Mouse (Mus musculus): ENCODE data around the gene Rasip1.

The Rasip1 gene

DNA sequence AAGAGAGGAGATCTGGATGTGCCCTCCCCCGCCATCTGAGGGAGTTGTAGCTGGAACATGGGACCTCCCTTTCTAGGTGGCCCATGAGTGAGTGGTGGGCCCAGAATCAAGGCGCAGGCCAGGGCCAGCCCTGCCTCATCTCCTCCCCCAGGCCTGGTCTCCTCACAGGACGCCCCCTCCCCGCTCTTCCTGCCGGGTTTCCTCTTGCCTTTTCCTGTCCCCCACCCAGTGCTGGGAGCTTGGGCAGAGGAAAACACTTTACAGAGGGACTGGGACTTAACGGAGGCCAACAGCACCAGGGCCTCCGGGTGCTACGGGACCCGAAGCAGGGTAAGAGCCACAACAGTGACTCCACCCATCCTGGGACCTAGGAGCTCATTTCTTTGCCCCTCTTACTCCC is at the start of gene Rasip1:
Gene Rasip1, plus strand, starts transcription at position 228 of the 400 bp plus-strand sequence.
- no peak for DNase-seq (ENCODE audit: low read depth, low spot score)

DNA sequence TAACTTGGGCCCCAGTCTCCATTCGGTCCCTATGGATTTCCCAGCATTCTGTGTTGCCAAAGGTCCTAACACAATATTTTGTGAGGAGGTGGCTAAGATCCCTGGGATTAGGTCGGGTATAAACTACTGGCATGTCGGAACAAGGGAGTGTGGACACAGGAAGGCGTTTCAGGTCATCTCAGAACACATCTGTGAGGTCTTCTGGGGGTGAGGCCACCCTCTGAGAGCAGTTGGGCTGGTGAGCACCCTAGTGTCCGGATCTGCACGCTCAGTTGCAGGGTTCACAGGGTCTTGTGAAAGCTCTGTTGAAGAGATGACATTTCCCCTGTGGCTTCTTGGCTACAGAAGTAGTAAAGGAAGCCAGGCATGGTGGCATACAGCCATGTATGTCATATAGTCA is 41.4 kb upstream of the Rasip1 start:
- no peak for DNase-seq (ENCODE audit: low read depth, low spot score)

DNA sequence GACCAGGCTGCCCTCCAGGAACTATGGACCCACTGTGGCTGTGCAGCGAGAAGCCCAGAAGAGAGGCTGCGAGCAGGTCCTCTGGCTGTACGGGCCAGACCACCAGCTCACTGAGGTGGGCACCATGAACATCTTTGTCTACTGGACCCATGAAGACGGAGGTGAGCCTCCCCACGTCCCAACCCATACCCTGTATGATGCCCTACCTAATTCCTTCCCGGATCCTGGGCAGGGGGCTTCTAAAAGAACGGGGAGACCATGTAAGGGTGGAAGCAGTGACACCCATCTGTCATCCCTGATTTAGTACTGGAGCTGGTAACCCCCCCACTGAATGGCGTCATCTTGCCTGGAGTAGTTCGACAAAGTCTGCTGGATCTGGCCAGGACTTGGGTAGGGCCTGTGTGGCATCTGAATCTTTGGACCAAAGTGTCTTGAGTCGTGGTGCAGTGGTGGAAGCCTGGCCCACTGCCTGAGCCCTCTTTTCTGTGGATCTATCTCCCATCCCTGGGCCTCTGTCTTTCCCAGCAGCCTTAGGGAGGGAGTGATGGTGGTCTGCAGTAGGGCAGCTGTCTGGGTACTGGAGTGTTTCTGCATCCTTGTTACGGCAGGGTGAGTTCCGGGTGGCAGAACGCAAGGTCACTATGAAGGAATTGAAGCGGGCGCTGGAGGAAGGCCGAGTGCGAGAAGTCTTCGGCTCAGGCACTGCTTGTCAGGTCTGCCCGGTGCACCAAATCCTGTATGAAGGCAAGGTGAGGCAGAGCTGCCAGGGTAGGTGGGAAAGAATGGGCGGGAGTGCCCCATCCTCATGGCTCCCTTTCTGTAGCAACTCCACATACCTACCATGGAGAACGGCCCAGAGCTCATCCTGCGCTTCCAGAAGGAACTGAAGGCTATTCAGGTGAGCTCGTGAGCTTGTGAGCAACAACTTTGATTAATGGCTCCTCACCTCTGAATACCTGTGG is 39.4 kb upstream of the Rasip1 start:
- DNase-seq (ENCODE audit: low read depth, low spot score) = no peak

DNA sequence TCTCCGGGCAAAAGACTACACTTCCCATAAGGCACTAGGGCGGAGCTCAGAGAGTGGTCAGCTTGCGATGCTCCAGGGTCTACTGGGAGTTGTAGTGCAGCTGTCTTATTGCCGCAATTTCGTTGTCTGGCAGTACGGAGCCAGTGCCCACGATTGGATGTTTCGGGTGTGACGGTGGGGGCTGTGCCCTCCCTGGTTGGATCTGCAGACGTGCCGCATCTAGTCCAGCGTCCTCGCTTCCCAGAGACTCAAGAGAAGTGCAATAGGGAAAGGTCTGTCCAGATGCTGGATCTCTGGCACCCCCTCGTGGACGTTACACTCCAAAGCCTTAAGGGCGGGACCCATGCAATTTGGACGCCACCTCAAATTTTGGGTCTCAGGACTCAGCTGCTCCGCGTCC is 38.1 kb upstream of the Rasip1 start:
- peak; percentile 96 for DNase-seq (ENCODE audit: low read depth, low spot score)

DNA sequence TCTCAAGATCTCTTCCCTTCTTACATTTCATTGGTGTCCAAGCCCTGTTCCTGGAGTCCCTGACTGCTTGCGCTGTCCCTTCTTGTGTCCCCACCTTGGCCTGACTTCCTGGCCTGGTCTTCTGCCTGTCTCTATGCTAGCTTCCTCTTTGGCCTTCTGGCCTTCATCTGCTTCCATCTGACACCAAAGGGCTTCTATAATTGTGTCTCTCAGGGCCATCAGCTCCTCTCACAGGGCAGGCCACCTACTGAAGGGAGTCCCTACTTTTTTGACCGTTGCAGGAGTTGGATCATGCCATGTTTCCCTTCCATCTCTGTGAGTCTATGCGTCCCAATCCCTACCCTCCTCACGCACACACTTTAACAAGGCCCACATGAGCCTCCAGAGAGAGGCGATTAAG is 37.4 kb upstream of the Rasip1 start:
- DNase-seq (ENCODE audit: low read depth, low spot score) = no peak

DNA sequence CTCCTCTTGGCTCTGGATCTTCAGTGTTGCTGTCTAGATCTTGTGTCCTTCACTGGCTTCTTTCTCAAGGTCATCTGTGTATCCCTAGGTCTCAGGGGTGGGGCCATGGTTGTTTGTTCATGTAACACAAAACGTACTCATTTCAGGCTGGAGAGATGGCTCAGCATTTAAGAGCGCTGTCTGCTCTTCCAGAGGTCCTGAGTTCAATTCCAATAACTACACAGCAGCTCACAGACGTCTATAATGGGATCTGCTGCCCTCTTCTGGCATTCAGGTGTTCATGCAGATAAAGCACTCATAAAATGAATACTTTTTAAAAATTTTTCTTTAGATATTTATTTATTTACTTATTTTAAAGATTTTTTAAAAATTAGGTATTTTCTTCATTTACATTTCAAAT is 36.4 kb upstream of the Rasip1 start:
- peak; percentile 43 for DNase-seq (ENCODE audit: low read depth, low spot score)

DNA sequence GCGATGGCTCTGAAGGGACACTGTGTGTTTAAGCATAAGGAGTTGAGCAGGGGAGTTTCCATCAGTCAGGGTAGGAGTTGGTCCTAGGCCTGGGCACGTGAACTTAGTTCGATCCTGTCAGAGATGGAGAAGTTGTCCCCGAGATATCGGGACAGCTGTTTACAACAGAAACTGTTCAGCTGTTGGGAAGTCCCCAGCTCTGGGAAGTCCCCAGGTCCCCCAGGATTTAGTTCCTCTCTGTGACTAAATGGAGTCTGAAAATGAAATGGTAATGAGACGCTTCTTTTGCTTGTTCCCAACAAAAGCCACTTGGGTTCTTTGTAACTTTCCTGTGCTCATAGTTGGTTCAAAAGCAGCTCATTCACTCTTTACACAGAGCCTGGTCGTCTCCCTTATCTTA is 35.4 kb upstream of the Rasip1 start:
- DNase-seq (ENCODE audit: low read depth, low spot score) = no peak

DNA sequence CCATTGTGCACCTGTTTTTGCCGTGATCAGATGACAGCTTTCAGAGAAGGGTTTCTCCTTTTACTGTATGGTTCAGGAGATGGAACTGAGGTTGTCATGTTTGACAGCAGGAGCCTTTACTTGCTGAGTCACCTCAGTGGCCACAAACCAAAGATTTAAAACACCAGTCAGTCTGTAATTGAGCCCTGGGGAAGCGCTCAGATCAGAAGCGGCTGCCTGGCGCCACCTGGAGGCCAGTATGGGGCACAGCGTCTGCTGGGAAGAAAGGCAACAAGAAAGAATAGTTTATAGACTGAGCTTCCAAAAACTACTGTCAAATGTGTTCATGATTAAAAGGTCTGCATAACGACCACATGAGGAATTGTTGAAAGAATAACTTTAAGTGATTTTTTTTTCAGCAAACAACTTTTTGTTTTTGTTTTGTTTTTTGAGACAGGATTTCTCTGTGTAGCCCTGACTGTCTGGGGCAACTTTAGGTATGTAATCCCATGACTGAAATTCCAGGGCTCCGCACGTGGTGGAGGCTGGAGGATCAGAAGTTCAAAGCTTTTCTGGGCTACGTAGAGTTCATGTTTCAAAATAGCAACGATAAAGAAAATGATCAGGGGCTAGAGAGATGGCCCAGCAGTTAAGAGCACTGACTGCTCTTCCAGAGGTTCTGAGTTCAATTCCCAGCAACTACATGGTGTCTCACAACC is 34.0 kb upstream of the Rasip1 start:
- peak; percentile 79 for DNase-seq (ENCODE audit: low read depth, low spot score)

DNA sequence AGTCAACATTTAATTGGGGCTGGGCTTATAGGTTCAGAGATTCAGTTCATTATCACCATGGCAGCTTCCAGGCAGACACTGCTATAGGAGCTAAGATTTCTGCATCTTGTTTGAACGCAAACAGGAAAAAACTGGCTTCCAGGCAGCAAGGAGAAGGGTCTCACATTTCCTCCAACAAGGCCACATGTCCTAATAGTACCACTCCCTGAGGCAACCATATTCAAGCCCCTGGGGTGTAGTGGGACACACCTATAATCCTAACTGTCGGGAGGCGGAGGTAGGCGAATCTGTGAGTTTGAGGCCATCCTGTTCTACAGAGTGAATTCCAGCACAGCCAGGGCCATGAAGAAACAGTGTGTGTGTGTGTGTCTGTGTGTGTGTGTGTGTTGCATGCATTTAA is 32.1 kb upstream of the Rasip1 start:
- DNase-seq (ENCODE audit: low read depth, low spot score) = peak; percentile 83

DNA sequence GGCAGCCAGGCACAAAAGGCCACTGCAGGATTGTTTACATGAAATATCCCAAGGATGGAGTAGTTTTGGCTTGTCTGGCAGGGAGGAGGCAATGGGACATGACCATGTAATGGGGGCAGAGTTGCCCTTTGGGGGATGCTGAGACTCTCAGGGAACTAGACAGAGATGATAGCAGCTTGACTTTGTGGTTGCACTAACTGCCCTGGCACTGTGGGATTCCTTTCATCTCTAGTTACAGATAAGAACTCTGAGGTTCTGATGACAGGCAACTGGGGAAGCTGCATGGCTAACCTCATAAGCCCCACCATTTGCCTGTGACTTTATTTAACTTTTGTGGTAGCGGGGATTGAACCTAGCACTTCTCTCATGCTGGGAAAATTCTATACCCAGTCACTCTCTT is 31.2 kb upstream of the Rasip1 start:
- DNase-seq (ENCODE audit: low read depth, low spot score) = no peak

DNA sequence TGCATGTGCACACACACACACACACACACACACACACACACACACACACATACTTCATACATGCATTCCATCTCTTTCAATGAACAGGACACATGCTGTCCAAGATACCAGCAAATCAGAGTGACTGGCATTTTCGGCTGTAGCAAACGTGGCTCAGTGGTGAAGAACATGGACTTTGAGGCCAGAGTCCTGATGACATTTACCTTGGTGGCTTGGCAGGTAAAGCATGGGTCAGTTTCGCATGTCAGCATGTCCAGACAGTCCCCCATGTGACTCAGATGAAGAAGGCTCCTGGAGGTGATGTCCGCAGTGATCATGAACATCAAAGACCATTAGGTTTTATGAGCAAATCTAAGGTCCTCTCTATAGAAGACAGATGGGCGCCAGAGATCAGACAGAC is 30.3 kb upstream of the Rasip1 start:
- no peak for DNase-seq (ENCODE audit: low read depth, low spot score)

DNA sequence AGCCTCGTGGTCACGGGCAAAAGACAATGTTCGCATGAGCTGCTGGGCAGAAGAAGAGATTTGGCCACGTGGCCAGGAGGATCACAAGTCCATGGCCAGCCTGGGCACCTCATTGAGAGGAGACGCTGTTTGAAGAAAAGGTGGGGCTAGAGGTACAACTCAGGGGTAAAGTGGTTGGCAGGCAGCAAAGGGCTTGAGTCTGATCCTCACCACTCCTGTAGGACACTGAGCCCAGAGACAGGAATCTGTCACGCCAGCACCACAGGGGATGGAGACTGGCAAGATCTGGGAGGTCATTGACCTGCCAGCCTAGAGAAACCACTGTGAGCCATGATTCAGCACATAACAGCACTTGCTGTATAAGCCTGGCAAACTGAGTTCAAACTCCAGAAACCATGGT is 29.8 kb upstream of the Rasip1 start:
- DNase-seq (ENCODE audit: low read depth, low spot score) = no peak

DNA sequence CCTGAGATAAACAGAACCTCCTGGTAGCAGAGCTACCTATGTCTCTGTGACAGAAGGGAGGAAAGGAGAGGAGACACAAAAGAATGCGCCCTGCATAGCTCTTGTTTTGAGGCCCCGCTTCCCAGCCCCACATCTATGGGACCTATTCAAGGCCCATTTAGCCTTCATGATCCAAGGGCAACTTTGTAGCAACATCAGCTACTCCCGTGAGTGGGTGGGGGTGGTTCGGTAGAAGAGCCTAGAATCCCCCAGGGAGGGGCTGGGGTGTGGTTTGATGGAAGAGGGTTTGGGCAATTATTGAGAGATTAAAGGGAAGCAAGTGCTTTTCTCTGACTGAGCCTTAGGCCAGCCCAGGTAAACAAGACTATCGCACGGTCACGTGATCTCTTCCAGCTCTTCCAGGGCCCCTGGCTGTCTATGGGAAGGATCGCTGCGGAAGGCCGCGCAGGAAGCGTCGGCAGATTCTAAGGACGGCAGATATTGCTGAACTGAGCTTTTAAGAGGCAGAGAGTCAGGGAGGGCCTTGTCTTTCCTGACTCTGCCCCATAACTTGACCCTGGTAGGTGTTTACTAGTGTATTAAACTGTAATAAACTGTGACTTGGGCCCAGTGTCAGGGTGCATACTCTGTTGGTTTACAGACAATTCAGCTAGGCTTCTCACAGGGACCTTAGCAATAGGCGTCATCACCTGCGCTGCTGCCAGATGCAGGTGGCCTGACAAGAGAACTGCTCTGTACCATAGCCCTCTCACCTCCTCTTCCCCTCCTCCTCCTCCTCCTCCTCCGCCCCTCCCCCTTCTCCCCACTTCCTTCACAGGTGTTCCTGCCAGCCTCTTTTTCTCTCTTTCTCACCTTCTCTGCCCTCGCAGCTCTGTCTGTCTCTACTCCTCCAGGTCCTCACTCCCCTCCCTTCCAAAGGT is 28.1 kb upstream of the Rasip1 start:
- DNase-seq (ENCODE audit: low read depth, low spot score) = peak; percentile 35

DNA sequence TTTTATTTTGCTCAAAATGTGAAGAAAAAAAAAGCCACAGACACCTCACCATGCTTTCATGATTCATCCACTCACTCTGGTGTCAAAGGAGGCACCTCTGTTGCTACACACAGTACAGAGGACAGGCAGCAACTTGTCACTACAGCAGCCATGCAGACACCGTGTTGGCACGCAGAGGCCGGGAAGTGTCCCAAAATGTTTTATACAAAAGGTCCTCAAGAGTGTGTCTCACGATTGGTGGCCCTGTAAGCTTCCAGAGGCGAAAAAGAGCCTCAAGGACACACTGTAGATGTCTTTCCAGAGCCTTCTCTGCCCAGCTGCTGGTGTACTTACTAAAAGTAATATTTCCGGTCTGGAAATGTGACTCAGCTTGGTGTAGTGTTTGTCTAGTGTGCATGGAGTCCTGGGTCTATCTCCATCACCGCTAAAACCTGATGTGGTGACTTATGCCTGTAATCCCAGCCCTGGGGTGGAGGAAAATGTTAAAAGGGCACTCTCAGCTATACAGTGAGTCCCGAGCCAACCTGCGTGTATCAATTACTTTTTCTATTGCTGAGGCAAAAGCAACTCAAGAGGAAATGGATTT is 21.5 kb upstream of the Rasip1 start:
- DNase-seq (ENCODE audit: low read depth, low spot score) = no peak

DNA sequence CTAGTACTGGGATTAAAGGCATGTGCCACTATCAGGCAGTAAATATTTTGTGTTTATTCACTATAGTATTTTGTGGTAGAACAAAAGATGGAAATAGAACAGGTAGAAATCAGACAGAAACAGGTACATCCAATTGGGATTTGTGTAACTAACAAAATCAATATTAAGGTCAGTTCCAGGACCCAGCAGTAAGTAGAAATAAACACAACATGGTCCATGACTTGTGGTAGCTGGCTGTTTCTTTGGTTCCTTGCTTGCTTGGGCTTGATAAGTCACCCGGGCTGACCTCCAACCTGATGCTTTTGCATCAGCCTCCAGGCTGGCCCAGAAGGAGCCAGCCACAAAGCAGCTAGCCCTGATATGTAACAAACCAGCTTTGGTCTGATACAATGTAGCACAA is 17.8 kb upstream of the Rasip1 start:
- DNase-seq (ENCODE audit: low read depth, low spot score) = no peak

DNA sequence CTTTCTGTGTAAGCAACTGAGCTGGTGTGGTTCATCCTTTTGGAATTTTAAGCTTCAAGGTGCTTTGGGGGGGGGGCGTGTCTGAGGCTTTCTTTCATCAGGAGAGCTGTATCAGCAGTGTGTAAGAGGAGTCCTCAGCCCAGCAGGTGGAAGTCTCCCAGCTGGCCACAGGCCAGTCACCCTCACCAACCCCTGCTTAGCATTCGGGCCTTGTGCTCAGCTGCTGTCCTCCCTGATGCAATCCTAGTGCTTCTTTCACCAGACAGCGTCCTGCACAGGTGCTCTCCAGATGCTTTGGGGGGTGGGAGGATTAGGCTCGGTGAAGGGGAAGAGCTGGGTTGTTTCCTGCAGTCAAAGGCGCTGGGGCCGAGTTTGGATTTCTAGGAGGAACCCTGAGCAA is 11.0 kb upstream of the Rasip1 start:
- no peak for DNase-seq (ENCODE audit: low read depth, low spot score)

DNA sequence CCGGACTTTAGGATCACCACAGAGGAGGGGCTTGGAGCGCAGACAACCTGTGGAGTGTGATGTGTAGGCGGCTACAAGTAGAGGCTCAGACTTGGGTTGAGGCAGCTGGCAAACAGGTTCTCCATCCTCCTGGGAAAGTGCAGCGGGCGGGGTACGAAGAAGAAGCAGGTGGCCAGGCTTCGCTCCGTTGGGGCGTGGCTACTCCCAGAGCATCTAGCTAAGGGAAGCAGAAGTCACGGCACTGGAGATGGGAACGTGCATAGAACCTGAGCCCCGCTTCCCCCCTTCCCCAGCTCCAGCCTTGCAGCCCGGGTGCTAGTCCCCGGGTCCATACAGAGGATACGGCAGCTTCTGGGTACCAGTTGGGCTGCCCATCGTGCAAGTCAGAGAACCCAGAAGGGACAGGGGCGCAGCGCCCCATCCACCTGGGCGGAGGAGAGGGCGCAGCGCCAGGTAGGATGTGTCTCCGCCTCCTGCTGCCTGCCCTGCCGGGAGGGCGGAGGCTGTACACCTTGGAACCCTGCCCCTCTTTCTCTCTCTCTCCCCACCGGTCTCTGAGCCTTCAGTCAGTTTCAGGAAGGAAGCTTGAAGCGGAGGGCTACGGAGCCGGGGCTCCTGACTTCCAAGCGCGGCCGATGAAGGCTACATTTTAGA is 10.1 kb upstream of the Rasip1 start, which contains the start of gene Fut1:
Gene Fut1, plus strand, starts transcription at position 248 of the 654 bp plus-strand sequence.
- DNase-seq (ENCODE audit: low read depth, low spot score) = peak; percentile 39

DNA sequence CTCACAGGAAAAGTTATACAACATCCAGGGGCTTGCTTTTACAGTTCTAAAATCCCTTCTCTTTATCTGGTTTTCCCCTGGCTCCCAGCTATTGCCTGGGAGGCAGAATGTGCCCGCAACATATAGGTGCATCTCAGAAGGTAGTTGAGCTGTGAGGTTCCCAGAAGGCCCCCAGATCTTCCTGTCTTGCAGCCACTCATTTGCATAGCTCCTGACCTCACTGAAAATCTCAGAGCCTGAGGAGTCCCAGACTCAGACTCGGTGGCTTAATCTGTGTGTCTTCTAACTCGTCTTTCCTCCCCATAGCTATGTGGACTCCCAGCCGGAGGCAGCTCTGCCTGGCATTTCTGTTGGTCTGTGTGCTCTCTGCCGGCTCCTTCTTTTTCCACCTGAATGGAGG is 9.0 kb upstream of the Rasip1 start:
- DNase-seq (ENCODE audit: low read depth, low spot score) = no peak

DNA sequence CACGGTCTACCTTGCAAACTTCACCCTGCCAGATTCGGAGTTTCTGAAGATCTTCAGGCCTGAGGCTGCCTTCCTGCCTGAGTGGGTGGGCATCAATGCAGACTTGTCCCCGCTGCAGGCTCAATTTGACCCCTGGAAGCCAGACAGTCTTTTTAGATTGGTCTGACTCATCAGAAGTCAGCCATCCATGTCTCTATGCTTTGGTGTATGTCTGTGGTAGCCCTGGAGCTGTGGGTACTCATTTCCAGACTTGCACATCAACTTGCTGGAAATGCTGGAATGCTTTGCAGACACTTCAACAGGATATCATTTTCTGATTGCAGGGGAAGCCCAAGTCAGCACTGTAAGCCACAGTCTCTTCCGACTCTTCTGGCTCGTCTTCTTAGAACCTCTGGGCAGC is 7.7 kb upstream of the Rasip1 start:
- no peak for DNase-seq (ENCODE audit: low read depth, low spot score)

DNA sequence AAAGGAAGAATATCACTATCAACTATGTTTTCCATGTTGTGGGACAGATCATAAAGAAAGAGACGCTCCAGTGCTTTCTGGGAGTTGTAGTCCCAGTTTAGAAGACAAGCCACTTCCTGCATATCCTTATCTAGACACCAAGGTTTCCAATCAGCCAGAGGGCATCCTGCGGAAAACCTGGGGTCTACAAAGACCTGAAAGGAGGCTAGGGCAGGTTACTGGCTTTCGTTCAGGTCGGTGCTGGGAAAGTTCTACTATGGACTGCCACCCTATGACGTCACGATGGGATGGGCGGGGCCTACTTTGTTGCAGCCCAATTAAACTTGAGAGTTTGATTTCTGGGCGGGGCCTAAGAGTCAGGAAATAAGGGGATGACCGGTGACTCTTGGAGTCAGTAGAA is 5.8 kb upstream of the Rasip1 start, which contains the start of gene Izumo1:
Gene Izumo1, plus strand, starts transcription at position 369 of the 400 bp plus-strand sequence.
- DNase-seq (ENCODE audit: low read depth, low spot score) = peak; percentile 83

DNA sequence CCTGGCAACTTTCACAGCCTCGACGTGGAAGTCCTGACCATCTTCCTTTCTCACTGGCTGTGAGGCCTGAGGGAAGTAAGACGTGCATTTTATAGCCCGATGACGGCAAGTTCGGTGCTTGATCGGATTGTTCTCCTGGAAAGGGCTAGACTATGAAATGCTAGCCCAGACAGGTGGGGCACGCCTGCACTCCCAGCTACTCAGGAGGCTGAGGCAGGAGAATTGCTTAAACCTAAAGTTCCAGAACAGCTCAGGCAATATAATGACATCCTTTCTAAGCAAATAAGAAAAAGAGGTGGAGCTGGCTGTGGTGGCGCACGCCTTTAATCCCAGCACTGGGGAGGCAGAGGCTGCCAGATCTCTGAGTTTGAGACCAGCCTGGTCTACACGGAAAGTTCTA is 3.8 kb upstream of the Rasip1 start:
- DNase-seq (ENCODE audit: low read depth, low spot score) = no peak

Data from ES-CJ7 (cell line).